Mouse (Mus musculus): ENCODE data around the gene Bmp6.

The Bmp6 gene

GRCm38 (mm10) chr13:38353420-38354255 is 8.7 kb downstream of the Bmp6 start:
- no peak for DNase-seq (ENCODE audit: low read depth, low spot score)

DNA sequence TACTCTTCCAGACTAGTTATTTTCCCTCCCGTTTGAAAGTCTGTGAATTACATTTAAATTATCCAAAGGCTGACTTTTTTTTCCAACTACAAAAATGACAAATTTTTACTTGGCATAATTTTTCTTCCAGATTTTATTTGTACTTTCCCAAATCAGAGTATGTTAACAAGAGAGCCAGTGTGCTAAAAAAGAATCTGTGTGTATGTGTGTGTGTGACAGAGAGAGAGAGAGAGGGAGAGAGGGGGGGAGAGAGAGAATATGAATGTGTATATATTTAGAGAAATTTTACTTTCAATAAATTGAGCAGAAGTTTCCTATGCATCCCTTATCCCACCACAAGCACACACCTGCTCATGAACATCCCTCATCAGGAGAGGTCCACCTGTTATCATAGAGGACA is 9.4 kb downstream of the Bmp6 start:
- DNase-seq (ENCODE audit: low read depth, low spot score) = no peak

DNA sequence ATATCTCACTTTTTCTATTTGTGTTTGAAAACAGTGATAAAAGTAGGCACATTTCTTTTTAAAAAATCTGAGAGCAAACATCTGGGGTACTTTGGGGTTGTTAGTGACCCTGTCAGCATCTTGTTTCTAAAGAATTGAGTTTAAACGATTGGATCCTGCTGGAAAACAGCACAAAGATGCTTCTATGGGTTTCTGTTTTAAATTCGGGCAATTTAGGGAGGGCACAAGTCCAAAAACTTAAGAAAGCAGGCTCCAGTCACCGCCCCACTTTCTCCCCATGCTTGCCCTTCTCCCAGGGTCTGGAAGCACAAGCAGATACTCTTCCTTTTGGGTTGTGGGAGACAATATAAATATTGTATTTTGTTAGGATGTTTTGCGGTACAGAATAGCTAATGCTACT is 14.1 kb downstream of the Bmp6 start:
- no peak for DNase-seq (ENCODE audit: low read depth, low spot score)

DNA sequence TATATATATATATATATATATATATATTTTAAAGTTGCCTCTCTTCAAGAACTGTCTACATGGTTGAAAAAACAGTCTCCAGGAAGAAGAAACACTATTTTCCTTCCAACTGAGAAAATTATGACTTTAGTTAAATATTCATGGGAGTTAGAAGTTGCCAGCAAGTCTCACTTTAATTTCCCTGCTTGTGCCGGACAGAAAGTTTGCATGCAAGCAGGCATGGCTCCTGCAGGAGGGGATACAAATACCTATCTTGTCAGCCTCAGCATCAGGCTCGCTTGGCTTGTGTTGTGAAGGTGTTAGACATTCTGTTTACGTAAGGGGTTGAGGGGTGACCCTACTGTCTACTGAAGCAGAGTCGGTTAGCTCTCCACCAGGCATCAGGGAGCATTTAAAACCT is 17.8 kb downstream of the Bmp6 start:
- DNase-seq (ENCODE audit: low read depth, low spot score) = no peak

- no peak for DNase-seq (ENCODE audit: low read depth, low spot score)
These were observed 19.0 kb downstream of the Bmp6 start for GRCm38 (mm10) chr13:38363869-38364268.

GRCm38 (mm10) chr13:38369624-38370023 is 24.7 kb downstream of the Bmp6 start:
- no peak for DNase-seq (ENCODE audit: low read depth, low spot score)

- no peak for DNase-seq (ENCODE audit: low read depth, low spot score)
These were observed 31.2 kb downstream of the Bmp6 start for GRCm38 (mm10) chr13:38376071-38376470.

- no peak for DNase-seq (ENCODE audit: low read depth, low spot score)
These were observed 32.4 kb downstream of the Bmp6 start for GRCm38 (mm10) chr13:38377355-38377754.

GRCm38 (mm10) chr13:38379806-38380205 is 34.9 kb downstream of the Bmp6 start:
- DNase-seq (ENCODE audit: low read depth, low spot score) = no peak

DNA sequence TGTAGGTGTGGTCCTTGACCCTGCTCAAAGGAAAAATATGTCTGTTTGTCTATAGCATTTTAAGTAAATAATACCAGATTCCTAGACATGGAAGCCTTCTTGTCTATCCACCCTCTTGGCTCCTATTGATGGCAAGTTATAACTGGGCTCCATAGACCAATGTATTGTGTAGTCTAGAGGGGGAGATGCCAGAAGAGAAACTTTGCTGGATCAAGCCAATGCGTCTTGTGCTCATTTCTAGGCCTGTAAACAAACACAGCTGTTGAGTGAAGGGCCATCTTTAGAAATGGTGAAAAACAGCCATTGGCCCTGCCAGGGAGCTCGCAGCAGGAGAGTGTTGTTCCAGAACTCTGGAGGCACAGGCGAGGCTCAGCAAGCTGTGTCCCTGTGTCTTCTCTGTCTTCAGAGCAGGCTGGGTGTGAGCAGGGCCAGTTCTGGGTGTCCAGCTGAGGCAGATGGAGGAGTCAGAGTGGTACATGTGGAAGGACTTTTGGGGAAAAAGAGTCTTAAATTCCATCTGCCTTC is 41.2 kb downstream of the Bmp6 start:
- DNase-seq (ENCODE audit: low read depth, low spot score) = no peak

GRCm38 (mm10) chr13:38387453-38388040 is 42.6 kb downstream of the Bmp6 start:
- DNase-seq (ENCODE audit: low read depth, low spot score) = no peak

DNA sequence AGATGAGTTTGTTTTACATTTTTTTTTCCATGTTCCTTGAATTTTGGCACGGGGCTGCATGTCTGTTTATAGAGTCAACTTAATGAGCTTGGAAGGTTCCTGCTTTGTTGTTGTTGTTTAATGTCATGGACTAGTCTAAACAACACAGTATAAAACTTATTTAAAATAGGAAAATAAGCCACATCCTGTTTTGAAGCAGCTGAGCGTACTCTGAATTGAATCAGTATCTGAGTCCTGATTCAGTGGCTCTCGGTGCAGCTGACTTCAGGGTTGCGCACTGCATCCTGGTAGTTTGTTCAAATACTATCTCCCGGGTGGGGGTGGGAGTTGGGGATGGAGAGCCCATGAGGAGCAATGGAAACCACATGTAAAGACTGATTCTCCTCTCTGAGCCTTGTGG is 48.5 kb downstream of the Bmp6 start:
- no peak for DNase-seq (ENCODE audit: low read depth, low spot score)

DNA sequence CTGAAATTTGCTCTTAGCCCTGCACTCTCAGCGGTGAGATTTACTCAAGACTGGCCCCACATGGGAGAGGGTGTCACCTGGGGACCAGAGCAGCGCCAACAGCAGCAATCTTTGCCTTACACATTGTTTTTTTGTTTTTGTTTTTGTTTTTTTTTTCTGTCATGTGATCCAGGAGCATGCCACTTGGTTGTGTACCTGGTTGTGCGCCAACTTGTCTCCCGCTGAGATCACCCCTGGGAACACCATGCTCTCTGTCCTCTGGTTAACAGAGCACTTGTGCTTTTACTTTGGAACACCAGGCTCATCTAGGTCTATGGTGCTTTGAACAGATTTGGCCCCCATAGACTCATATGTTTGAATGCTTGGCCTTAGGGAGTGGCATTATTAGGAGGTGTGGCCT is 50.1 kb downstream of the Bmp6 start:
- DNase-seq (ENCODE audit: low read depth, low spot score) = no peak

- DNase-seq (ENCODE audit: low read depth, low spot score) = no peak
These were observed 52.2 kb downstream of the Bmp6 start for GRCm38 (mm10) chr13:38397007-38397545.

DNA sequence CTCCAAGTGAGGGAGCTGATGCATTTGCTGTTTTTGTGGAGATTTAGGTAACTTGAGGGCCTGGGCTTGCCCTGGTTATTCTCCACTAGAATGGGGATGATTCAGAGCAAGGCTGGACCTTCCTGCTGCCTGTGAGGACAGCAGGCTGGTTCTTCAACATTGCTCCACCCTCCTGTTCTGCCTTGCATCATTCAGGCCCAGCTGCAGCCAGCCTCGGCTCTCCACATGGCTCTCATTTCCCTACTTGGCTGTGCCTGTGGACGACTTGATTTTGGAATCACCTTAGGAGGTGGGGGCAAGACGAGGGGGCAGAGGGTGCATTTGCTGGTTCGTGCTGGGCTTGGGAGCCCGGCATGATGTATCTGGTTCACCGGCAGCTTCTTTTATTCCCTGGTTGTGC is 53.8 kb downstream of the Bmp6 start:
- DNase-seq (ENCODE audit: low read depth, low spot score) = no peak

DNA sequence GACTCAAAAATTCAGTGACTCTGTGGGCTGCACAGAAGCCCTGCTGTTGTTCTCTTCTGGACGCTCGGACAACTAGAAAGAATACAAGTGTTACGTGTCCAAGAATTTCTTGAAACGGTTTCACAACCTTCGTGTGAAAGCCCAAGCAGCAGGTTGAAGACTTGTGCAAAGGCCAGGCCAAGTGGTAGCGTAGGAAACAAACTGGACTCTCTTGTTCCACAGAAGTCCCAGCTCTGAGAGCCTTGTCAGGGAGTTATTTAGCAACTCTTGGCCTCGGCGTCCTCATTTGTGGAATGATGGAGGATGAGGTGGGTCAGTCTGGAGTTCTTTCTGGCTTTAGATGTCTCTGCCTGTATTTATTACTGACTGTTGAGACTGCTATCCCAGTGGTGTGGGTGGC is 55.8 kb downstream of the Bmp6 start:
- DNase-seq (ENCODE audit: low read depth, low spot score) = no peak

DNA sequence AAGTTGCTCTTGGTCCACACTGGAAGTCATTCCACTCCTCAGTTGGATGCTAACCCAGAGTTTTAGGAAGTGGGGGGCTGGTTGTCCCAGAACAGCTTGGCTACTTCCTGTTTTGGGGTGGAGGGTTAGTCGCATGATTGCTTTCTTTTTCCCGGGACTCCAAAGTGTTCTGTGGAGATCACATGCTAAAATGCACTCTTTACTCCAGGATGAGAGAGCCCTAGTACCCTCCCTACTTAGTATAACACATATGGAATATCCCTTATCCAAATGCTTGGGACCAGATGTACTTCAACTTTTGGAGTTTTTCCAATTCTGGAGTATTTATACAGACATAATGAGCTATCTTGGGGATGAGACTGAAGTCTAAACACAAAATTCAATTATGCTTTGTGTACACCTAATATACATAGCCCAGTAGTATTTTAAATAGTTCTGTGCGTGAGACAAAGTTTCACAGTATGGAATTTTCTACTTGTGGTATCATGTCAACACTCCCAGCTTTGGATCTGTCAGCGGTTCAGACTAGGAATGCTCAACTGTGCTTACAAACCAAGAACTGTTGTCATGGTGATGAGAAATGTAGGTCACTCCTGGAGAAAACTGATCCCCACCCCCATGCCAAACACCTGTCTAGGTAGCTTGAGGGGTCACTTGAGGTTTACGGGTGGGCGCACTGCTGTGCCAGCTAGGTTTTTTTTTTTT is 62.9 kb downstream of the Bmp6 start:
- no peak for DNase-seq (ENCODE audit: low read depth, low spot score)

DNA sequence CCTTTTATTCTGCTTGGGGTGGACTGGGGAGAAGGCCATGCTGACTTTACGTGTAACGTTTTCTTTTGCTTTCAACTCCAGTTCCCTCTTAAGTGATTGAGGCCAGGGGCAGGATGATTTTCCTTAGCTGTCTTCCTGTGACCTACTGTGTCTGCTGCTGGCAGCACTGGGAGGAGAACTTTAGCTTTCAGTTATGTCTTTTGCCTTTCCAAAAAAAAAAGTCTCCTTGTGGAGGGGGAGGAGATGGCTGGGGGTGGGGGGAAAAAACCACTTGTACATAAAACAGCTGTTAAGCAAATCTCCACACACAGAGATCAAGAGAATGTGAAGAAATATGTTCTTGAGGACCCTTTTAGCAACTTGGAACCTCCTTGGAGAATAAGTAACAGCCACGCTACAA is 63.7 kb downstream of the Bmp6 start:
- DNase-seq (ENCODE audit: low read depth, low spot score) = no peak

DNA sequence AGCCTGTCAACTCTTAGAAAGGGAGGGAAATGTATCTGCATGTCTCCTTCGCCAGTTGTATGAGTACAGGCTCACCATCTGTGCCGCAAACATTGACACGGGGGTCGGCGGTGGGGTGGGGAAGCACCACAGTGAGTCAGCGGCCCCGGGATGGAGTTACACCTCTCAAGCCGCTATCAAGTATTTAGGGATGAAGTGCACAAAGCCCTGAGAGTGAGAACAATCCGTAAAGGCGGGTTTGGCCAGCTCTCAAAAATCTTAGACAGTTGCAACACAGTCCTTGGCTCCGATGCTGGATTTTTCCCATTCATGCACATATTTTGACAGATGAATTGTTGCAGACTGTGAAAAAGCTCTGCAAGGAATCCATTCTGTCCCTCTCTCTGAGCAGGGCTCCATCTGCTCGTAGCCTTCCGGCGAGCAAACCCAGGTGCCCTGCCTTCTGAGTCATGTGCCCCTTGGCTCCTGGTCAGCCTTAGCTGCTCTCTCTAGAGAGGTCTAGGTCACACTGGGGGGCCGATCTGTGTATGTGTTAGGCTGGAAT is 65.5 kb downstream of the Bmp6 start:
- DNase-seq (ENCODE audit: low read depth, low spot score) = no peak

DNA sequence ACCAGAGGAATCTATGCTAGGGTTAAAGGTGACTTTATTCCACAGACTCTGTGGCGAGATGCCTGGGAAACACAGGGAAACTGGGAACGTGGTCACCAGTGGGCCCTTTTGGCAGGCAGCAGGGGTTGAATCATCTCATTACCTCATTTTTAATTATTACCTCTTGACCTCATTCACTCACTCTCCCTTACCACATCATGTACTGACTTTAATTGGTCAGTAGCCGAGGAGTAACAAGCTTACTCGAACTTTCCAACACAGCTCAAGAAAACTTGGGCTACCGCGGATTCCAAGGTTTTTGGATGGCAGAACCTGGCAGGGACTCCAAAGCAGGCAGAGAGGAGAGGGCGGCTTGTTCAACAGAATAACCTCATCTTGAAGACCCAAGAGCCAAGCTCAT is 74.9 kb downstream of the Bmp6 start:
- no peak for DNase-seq (ENCODE audit: low read depth, low spot score)

GRCm38 (mm10) chr13:38422491-38422890 is 77.6 kb downstream of the Bmp6 start:
- DNase-seq (ENCODE audit: low read depth, low spot score) = no peak

DNA sequence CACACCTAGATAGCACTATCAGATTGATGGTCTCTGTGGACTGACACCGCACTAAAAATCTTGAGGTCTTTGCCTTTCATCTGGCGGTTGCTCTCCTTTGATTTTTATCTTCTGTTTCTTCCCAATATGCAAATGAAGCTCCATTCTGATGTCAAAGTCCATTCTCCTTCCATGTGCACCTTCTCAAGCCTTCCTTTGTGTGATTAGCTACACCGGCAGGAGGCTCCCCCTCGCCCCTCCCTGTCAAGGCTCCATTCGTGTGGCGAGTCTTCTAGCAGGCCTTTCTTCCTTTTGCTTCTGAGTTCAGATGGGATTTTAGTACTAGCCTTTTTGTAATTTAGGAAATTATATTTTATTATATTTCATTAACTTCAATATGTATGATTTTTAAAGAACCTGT is 80.4 kb downstream of the Bmp6 start:
- no peak for DNase-seq (ENCODE audit: low read depth, low spot score)
